Mouse (Mus musculus) thymus, adult 2 months (tissue): ENCODE results near the gene Ecel1. TPM values are rescaled to one million over a fixed set of nuclear protein-coding genes. Genes with fewer than 3 reads are reported as not detected.

Experiments
- DNase-seq: peaks from one replicate; pipeline ENCODE4 v3.0.0; 2021
- H3K27ac ChIP-seq: fragments of 200-500 bp; 2 replicates; pipeline ENCODE4 v1.5.1; 2012; ENCODE audit warnings: low read length, control low read depth; ENCODE audit not compliant: control insufficient read depth, insufficient read depth
- H3K27me3 ChIP-seq: fragments of 200-500 bp; 2 replicates; pipeline ENCODE4 v1.6.1; 2012; ENCODE audit warnings: mild to moderate bottlenecking, low read length, moderate library complexity, mixed read lengths; ENCODE audit not compliant: control insufficient read depth, insufficient read depth
- H3K36me3 ChIP-seq: fragments of 200-500 bp; 2 replicates; pipeline ENCODE4 v1.6.1; 2012; ENCODE audit warnings: mild to moderate bottlenecking, low read length, moderate library complexity; ENCODE audit not compliant: control insufficient read depth, insufficient read depth
- H3K4me1 ChIP-seq: fragments of 200-500 bp; replicated peaks from 2 replicates; pipeline ENCODE4 v1.6.1; 2012; ENCODE audit warnings: low read length; ENCODE audit not compliant: control insufficient read depth, insufficient read depth
- H3K4me3 ChIP-seq: fragments of 200-500 bp; 2 replicates; pipeline ENCODE4 v1.5.1; 2012; ENCODE audit warnings: mild to moderate bottlenecking, low read length, control low read depth, moderate library complexity; ENCODE audit not compliant: control insufficient read depth, insufficient read depth
- CTCF ChIP-seq: fragments of 200-500 bp; IDR thresholded peaks from 2 replicates; pipeline ENCODE4 v1.5.1; 2012; ENCODE audit warnings: mild to moderate bottlenecking, control low read depth, low read length, moderate library complexity, borderline replicate concordance; ENCODE audit not compliant: control insufficient read depth, poor library complexity, insufficient read depth; ENCODE audit errors: extremely low read depth
- POLR2A ChIP-seq: fragments of 200-500 bp; IDR thresholded peaks from 2 replicates; pipeline ENCODE4 v1.6.1; 2012; ENCODE audit warnings: mild to moderate bottlenecking, low read length, control low read depth, moderate library complexity; ENCODE audit not compliant: control insufficient read depth, poor library complexity, insufficient read depth; ENCODE audit errors: extremely low read depth
- WGBS: fragments of 180-500 bp; shearing (Covaris S2); methylation state at CpG from one replicate; pipeline ENCODE4 v1.1.7; 2018; 5-methylcytosine and 5-hydroxymethylcytosine counted together
- polyA plus RNA-seq: library from polyadenylated mRNA; depleted of rRNA; stranded (reverse); fragments of >200 nt; gene quantifications from 2 replicates; pipeline ENCODE4 v1.2.3, GENCODE M21; 2012

Ecel1 gene
- polyA plus RNA-seq, 1 experiment, result 2.4 TPM

DNA sequence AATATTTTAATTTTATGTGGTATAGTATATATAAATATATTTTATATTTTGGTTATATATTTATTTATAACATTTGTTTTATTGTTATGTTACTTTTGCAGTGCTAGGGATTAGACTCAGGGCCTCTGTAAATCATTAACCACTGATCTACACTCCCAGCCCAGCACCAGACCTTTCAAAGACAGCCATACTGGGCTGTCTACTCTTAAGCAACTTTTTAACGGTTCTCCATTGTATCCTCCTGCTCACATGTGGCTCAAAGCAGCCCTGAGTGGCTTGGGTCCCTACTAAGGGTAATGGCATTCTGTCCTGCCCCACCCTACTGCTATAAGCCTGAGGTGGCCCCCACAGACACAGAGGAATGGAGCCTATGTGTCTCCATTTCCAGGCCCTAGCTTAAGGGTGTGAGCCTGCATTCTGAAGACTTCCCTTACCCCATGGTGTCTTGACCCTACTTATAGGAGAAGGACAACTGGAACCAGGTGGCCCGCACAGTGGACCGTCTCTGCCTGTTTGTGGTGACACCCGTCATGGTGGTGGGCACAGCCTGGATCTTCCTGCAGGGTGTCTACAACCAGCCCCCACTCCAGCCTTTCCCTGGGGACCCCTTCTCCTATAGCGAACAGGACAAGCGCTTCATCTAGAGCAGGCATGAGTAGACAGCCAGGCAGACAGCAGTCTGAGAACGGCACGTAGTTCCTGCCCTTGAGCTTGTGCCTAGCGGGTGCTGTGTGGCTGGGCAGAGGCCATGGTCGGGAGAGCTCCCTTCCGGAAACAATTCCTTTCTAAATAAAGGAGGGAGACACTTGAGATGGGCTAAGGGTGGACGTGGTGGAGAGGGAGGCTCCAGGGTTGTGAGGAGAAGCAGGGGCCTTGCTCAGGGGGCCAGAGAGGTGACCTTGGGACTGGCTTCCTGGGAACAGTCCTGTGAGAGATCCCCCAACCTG is 42.1 kb upstream of the Ecel1 start:
- Histone ChIP-seq H3K36me3 (no peaks in the 10 kb centered on the region), H3K27ac (no peak overlapping the region), H3K4me1 (no peaks in the 10 kb centered on the region), H3K27me3 (no peaks in the 10 kb centered on the region), H3K4me3 (no peak overlapping the region)
- no peak for DNase-seq
- no peak for TF ChIP-seq CTCF
- TF ChIP-seq POLR2A, result no peak
- 84% methylated on average over 12 of the region's 12 CpGs for WGBS

DNA sequence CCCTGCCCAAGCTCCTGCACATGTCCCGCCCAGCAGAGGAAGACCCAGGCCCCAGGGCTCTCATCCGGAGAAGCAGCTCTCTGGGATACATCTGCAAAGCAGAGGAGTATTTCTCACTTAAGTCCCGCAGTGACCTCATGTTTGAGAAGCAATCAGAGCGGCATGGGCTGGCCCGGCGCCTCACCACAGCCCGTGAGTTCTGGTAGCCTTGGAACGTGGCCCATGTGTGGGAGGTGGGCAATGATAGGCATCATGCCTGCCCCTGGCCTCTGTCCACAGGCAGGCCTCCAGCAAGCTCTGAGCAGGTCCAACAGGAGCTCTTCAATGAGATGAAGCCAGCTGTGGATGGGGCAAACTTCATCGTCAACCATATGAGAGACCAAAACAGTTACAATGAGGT is 41.0 kb upstream of the Ecel1 start:
- Histone ChIP-seq H3K4me3 (no peak overlapping the region), H3K36me3 (no peaks in the 10 kb centered on the region), H3K27ac (no peak overlapping the region), H3K4me1 (no peaks in the 10 kb centered on the region), H3K27me3 (no peaks in the 10 kb centered on the region)
- TF ChIP-seq CTCF (no peak), POLR2A (no peak)
- 88% methylated on average over 9 of the region's 9 CpGs for WGBS
- DNase-seq, result no peak

DNA sequence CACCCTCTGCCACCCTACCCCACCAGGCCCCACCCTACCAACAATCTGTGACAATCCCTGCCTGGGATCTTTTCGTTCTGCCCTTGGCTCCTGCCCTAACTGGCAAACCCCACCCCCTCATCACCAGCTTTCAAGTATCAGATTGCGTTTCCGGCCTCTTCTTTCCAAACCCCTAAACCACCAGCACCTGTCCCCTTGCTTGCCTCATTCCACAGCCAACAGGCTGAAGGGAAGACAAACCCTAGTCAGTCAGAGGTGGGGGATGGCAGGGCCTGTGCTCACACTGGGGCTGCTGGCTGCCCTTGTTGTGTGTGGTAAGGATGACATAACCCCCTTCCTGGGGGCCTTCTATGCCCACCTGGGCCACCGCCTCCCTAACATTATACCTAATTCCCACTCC is 34.1 kb upstream of the Ecel1 start, which contains the start of gene Chrnd:
TSS of gene Chrnd (plus strand) at position 179 of the 400 bp plus-strand sequence.
- Histone ChIP-seq H3K4me3 (no peak within 1 kb of the TSS), H3K4me1 (peaks cover 11% of the 10 kb centered on the region), H3K27me3 (peaks cover 8% of the 10 kb centered on the region), H3K36me3 (no peaks in the 10 kb centered on the region), H3K27ac (no peak within 1 kb of the TSS)
- no peak for DNase-seq
- no peak for TF ChIP-seq POLR2A
- no peak for TF ChIP-seq CTCF
- 25% methylated on average over 4 of the region's 4 CpGs for WGBS

DNA sequence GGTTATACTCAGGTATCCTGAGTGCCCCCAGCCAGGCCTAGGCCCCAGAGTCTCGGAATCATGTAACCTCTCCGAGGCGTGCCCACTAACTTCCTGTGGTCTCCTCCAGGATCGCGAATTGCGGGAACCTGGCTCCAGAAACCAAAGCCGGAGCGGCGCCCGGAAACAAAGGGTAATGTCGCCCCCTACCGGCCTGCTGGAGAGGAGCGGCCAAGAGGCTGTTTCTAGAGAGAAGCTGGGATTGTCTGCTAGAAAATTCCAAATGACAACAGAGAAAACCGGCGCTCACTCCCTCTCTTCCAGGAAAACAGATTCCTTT is 30.7 kb upstream of the Ecel1 start:
- H3K27me3 ChIP-seq, result peaks cover 8% of the 10 kb centered on the region
- WGBS, result under 1% methylated on average over 15 of the region's 15 CpGs
- H3K4me3 ChIP-seq, result peak overlapping the region; percentile 58
- peak; percentile 64 for DNase-seq
- peaks cover 17% of the 10 kb centered on the region for H3K4me1 ChIP-seq
- peak; percentile 93 for TF ChIP-seq CTCF
- no peak for TF ChIP-seq POLR2A
- no peaks in the 10 kb centered on the region for H3K36me3 ChIP-seq
- no peak overlapping the region for H3K27ac ChIP-seq

DNA sequence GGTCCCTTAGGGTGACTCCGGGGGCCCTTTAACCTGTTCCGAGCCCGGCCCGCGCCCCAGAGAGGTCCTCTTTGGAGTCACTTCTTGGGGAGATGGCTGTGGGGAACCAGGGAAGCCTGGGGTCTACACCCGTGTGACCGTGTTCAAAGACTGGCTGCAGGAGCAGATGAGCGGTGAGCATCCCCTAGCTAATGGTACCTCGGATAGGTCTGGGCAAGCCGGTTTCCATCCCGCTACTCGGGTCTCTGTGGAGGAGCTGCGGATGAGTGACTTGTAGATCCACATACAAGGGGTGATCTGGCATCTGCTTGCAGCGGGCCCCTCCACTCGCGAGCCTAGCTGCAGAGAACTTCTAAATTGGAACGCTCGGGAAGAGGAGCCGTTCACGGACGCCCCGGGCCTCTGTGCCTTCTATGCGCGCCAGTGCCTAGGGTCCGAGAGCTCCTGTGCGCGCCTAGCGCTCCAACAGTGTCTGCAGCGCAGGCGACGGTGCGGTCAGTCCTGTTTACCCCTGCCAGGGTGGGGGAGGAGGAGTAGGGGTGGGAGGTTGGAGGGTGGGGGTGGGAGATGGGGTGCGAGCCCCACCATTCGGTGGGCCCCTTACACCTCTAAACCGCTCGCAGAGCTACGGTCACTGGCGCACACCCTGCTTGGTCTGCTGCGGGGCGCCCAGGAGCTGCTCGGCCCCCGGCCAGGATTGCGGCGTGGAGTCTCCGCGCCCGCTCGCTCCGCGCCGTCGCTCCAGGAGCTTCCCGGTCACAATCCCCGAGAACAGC is 30.1 kb upstream of the Ecel1 start:
- peak overlapping the region; percentile 58 for H3K4me3 ChIP-seq
- 9% methylated on average over 54 of the region's 54 CpGs for WGBS
- peaks cover 8% of the 10 kb centered on the region for H3K27me3 ChIP-seq
- no peak for DNase-seq
- peaks cover 17% of the 10 kb centered on the region for H3K4me1 ChIP-seq
- no peaks in the 10 kb centered on the region for H3K36me3 ChIP-seq
- H3K27ac ChIP-seq, result no peak overlapping the region
- TF ChIP-seq CTCF (no peak), POLR2A (no peak)

DNA sequence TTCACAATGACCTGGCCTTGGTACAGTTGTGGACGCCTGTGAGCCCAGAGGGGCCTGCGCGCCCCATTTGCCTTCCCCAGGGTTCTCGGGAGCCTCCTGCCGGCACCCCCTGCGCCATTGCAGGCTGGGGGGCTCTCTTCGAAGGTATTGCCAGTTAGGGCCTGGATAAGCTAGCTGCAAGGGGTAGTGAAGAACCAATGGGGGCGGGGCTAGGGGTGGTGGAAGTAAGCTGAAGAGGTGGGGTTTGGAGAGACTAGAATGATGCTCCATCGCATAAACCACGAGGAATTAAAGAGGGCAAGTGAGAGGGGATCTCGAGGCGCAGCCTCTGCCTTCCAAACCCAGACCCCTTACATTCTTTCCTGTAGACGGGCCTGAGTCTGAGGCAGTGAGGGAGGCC is 29.2 kb upstream of the Ecel1 start:
- TF ChIP-seq POLR2A, result no peak
- TF ChIP-seq CTCF, result no peak
- no peak overlapping the region for H3K27ac ChIP-seq
- peaks cover 8% of the 10 kb centered on the region for H3K27me3 ChIP-seq
- H3K36me3 ChIP-seq, result no peaks in the 10 kb centered on the region
- no peak overlapping the region for H3K4me3 ChIP-seq
- DNase-seq, result peak; percentile 23
- peaks cover 14% of the 10 kb centered on the region for H3K4me1 ChIP-seq
- WGBS, result 26% methylated on average over 13 of the region's 13 CpGs
